Mouse (Mus musculus) heart, postnatal 0 days (tissue): ENCODE results near the gene Slc44a1.

Source experiments
- CTCF ChIP-seq: IDR thresholded peaks from 2 replicates; pipeline ENCODE4 v1.5.1; 2016; ENCODE audit warnings: antibody characterized with exemption, control low read depth, low read depth
- EP300 ChIP-seq: IDR thresholded peaks from 2 replicates; pipeline ENCODE4 v1.6.1; 2016; ENCODE audit warnings: antibody characterized with exemption, low read depth

GRCm38 (mm10) chr4:53591941-53592340 is 151.7 kb downstream of the Slc44a1 start:
- TF ChIP-seq CTCF (no peak), EP300 (no peak)
